Mouse (Mus musculus): ENCODE data around the gene Adgrl2.

Adgrl2 gene

GRCm38 (mm10) chr3:148823551-148823950 lies 166.8 kb downstream of the Adgrl2 start:
- no peak for DNase-seq (ENCODE audit: low spot score)

- no peak for DNase-seq (ENCODE audit: low spot score)
Measured at GRCm38 (mm10) chr3:148821632-148822031, 168.7 kb downstream of the Adgrl2 start.

GRCm38 (mm10) chr3:148819323-148820046 lies 170.9 kb downstream of the Adgrl2 start:
- DNase-seq (ENCODE audit: low spot score) = no peak

- no peak for DNase-seq (ENCODE audit: low spot score)
Measured at GRCm38 (mm10) chr3:148818414-148819105, 171.8 kb downstream of the Adgrl2 start.

GRCm38 (mm10) chr3:148817491-148817890 lies 172.9 kb downstream of the Adgrl2 start:
- no peak for DNase-seq (ENCODE audit: low spot score)

GRCm38 (mm10) chr3:148813121-148813520 lies 177.2 kb downstream of the Adgrl2 start:
- DNase-seq (ENCODE audit: low spot score) = no peak

- no peak for DNase-seq (ENCODE audit: low spot score)
Measured at GRCm38 (mm10) chr3:148812059-148812458, 178.3 kb downstream of the Adgrl2 start.

- DNase-seq (ENCODE audit: low spot score) = no peak
Measured at GRCm38 (mm10) chr3:148806977-148807376, 183.4 kb downstream of the Adgrl2 start.

- no peak for DNase-seq (ENCODE audit: low spot score)
Measured at GRCm38 (mm10) chr3:148793286-148793913, 197.0 kb downstream of the Adgrl2 start.

GRCm38 (mm10) chr3:148770310-148770709 lies 220.0 kb downstream of the Adgrl2 start:
- DNase-seq (ENCODE audit: low spot score) = no peak

All from left cerebral cortex, adult 11 months (tissue).